Mouse (Mus musculus) retina, adult 2 months (tissue): Measurements from ENCODE around the gene Sgip1.

Experiments
- DNase-seq: peaks from one replicate; pipeline ENCODE4 v3.0.0-alpha.2; 2012; ENCODE audit warnings: low read depth, low spot score

Gene Sgip1

GRCm38 (mm10) chr4:102899683-102900082, 158.6 kb downstream of the Sgip1 start:
- no peak for DNase-seq

- DNase-seq = no peak
Measured at GRCm38 (mm10) chr4:102900166-102900565, 159.1 kb downstream of the Sgip1 start.

DNA sequence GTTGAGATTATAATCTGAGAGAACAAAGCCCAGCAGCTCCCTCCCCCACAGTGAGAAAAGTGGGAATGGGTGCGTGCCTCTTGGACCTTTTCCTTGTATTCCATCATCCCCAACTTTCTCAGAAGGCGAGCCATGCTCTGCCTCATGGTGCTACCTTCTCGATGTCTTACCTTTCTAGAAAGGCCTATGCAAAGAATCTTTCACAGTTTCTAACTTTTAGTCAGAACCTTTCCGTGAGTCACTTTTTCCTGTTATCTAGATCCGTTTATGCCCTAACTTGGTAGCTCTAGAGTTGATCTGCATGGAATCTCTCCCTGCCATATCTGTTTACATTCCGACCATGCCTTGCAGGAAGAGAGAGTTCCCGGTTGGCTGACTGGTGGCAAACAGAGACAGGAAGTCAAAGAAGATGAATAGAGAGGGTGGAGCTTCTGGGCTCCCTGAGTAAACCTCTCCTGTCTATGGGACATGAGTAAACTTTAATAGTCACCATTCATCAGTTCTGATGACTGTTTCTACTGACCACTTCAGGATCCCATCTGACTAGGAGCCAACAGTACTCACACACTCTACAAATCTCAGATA, 166.8 kb downstream of the Sgip1 start:
- no peak for DNase-seq

DNA sequence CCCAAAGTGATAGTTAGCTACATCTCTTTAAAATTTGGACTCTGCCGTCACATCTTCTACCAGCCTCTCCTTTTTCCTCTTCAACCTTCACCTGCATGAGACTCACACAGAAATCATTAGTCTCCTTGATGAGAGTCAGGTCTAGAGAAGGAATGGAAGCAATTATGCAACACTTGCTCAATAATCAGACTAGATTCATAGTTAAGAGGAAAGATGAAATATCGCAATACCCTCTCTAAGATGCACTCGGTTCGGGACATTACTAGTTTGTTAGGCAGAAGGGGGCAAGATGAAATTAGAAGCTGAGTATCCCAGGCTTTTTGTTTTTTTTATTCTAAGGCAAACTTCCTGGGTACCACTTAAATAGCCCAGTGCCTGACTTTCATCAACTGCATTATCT, 169.1 kb downstream of the Sgip1 start:
- no peak for DNase-seq

- no peak for DNase-seq
Measured at GRCm38 (mm10) chr4:102913176-102913575, 172.1 kb downstream of the Sgip1 start.

DNA sequence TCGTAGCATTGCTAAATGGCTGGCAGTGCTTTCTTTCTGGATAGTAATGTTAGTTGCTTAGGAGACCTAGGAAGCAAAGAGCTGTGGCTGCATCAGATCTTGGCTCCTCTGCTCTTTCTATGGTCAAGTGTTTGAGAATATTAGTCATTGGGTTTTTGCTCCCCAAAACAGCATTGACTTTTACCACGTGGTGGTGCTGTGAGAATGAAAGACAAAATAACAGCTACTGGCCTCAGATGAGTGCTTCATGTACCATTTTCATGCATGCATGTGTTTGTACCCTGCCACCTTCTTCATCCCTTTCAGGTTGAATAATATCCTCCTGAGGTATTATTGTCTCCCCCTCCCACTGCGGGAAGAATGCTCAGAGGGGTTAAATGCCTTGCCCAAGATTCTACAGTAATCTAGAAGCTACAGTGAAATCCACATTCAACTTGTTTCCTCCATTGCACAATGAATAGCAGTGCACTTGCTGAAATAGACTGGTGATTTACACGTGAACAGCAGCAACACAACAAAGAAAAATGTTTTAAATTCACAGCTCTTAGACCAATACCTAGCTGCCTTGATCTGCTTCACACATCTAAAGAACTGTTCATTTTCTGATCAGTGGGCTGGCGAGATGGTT, 172.7 kb downstream of the Sgip1 start:
- DNase-seq = no peak

DNA sequence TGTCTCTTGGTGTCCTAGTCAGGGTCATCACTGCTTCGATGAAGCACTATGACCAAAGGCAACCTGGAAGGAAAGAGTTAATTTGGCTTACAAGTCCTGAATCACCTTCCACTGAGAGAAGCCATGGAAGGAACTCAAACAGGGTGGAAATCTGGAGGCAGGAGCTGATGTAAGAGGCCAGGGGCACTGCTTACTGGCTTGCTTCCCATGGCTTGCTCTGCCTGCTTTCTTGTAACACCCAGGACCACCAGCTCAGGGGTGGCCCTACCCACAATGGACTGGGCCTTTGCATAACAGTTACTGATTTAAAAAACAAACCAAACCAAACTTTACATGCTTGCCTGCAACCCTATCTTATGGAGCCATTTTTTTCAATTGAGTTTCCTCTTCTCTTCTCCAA, 177.1 kb downstream of the Sgip1 start:
- no peak for DNase-seq

- no peak for DNase-seq
Measured at GRCm38 (mm10) chr4:102929491-102929890, 188.4 kb downstream of the Sgip1 start.

GRCm38 (mm10) chr4:102930679-102931078, 189.6 kb downstream of the Sgip1 start:
- DNase-seq = no peak

DNA sequence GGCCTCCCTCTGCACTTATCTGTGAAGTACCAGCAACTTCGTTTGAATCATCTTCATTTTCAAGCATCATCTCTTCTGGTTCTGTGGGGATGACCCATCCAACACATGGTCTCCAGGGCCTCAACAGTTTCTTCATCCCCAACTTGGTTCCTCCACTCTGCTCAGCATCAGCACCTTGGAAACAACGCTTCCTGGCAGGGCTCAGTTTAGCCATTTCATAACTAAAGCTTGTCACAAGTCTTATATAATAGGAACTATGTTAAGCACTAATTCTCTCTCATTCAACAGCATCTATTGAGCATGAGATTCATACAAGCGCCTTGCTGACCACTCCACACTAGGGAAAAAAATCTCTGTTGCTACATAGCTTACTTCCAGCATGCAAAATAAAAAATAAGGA, 199.2 kb downstream of the Sgip1 start:
- no peak for DNase-seq

- DNase-seq = no peak
Measured at GRCm38 (mm10) chr4:102940738-102941137, 199.6 kb downstream of the Sgip1 start.

GRCm38 (mm10) chr4:102944325-102944724, 203.2 kb downstream of the Sgip1 start:
- no peak for DNase-seq

GRCm38 (mm10) chr4:102952476-102952875, 211.4 kb downstream of the Sgip1 start:
- no peak for DNase-seq

- no peak for DNase-seq
Measured at GRCm38 (mm10) chr4:102955294-102955956, 214.3 kb downstream of the Sgip1 start.

- no peak for DNase-seq
Measured at GRCm38 (mm10) chr4:102959409-102959808, 218.3 kb downstream of the Sgip1 start.

GRCm38 (mm10) chr4:102964174-102964573, 223.1 kb downstream of the Sgip1 start:
- DNase-seq = no peak

GRCm38 (mm10) chr4:102967811-102968210, 226.7 kb downstream of the Sgip1 start:
- DNase-seq = no peak

- no peak for DNase-seq
Measured at GRCm38 (mm10) chr4:102969599-102969998, 228.5 kb downstream of the Sgip1 start.

DNA sequence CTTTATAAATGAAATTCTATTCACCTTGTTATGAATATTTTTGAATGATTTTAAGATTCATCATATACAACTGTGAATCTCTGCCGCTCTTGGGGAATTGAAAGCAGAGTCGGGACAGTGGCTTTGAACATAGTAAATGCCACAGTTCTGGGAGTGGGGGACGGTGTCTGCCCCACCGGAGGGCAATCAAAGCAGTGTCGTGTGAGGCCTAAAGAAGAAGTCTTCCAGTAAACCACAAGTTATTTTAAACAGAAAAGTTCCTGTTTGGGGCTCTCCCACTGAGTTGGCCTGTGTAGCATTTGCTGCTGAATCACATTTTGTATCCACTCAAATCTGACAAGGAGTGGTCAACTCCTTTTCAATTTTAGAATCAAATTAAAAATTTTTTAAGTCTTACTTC, 230.1 kb downstream of the Sgip1 start:
- no peak for DNase-seq

DNA sequence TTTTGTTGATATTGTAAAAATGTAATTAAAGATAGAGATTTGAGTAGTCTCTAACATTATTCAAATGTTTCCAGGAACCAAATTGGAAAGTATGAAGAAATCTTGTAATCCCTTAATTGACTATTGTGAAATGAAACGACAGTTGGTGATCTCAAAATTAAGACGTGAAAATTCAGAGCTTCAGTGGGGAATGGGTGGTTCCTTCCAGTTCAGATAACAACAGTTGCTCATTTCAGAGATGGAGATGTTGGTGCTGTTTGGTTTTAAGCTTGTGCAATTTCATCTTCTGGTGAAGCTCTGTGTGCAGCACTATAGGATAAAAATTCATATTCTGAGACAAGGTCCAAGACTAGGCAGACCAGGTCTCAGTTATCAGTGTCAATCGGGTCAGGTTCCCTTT, 231.0 kb downstream of the Sgip1 start:
- no peak for DNase-seq

GRCm38 (mm10) chr4:102974172-102974571, 233.1 kb downstream of the Sgip1 start:
- no peak for DNase-seq

DNA sequence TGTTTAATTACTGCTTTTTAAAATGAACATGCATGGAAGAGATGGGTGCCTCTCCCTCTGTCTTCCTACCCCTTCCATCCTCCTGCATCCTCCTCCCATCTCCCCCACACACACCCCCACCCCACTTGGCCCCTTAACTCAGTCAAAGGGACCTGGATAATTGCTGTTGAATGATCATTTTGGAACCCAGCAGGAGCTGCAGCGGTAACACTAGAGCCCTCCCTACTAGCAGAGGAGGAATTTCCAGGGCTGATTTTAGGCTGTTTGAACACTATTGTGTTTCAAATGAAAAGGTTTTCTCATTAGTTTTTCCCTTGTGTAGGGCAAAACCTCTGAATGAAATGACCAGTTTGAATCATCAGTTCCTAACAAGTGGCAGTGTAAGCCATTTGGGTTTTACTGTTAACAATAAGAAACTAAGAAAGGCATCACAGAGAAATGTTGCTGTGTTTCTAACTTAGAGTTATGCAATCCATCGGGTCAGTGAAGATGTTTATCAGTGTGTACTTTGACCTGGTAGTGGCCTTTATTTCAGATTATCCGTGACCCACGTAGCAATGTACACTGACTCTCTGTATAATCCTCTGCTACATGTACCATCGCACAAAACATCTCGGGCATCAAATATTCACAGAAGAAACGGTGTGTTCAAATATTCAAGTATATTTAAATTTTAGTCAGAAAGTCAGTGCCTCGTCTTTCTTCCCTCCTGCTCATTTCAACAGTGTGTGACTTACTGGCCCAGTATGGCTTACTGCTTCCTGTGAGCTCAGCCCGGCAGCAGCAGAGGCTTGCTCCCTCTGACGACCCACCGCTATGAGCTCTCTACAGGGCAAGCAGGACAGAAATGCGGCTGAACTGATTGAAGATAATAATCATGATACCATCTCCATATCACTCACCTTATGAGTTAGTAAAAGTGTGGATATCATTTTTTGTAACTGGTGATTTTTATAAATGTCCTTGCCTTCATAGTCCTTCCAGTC, 235.5 kb downstream of the Sgip1 start:
- DNase-seq = no peak
